Mouse (Mus musculus): Measurements from ENCODE around the gene Bicc1.
"Not testable (repeated sequence)": the region's sequence is repeated elsewhere in the genome, so short reads cannot be mapped to it uniquely, and the experiment has no call there.

Gene Bicc1

DNA sequence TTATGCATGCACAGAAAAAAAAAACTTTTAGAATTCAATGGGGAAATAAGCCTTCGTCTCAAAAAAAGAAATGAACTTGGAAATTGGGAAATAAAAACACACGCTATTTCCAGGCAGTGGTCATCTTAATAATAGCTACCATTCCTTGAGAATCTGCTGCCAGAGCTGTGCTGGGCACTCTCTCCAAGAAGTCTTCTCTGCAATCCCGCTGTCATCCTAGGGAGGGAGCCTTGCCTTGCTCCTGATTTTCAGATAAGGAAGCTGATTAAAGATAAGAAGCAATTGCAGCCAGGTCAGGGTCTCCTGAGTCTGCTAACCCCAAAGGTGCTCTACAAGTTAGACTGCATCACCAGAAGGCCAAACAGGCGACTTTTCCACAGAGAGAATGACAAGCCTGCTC is 161.4 kb downstream of the Bicc1 start:
- no peak for DNase-seq (ENCODE audit: low read depth, low spot score)

- no peak for DNase-seq (ENCODE audit: low read depth, low spot score)
Observed at GRCm38 (mm10) chr10:70996051-70996450, 163.4 kb downstream of the Bicc1 start.

DNA sequence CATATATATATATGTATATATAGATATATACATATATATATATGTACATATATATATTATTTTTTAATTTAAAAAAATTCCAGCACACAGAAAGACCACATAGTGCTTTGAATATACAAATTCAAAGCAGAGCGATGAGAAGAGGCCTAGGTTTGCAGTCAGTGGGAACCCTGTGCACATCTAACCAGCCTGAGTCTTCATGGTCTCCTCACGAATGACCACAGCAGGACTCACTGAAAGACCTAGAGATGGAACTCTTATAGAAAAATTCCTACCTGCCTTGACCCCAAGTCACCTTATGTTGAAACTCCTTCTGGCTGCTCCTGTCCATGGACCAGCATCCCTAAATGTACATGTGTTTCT is 165.4 kb downstream of the Bicc1 start:
- no peak for DNase-seq (ENCODE audit: low read depth, low spot score)

GRCm38 (mm10) chr10:70993497-70994134 is 165.9 kb downstream of the Bicc1 start:
- peak; percentile 77 for DNase-seq (ENCODE audit: low read depth, low spot score)

- no peak for DNase-seq (ENCODE audit: low read depth, low spot score)
Observed at GRCm38 (mm10) chr10:70987396-70987795, 172.1 kb downstream of the Bicc1 start.

GRCm38 (mm10) chr10:70983036-70983670 is 176.3 kb downstream of the Bicc1 start:
- no peak for DNase-seq (ENCODE audit: low read depth, low spot score)

DNA sequence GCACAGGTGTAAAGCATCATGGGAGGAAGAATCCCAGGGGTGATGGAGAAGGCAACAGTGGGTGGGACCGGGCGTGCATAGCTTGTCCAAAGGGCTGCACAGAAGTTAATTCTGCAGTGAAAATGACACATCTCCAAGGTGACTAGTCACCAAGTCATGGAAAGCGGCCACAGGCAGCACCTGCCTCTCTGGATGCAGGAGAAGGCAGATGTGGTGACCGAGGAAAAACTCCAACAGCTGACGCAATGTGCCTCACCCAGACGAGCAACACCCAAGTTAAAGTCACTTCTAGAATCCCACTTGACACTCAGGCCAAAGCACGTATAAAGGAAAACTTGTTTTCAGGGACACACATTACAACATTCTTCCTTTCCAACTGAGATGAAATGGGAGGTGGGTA is 177.3 kb downstream of the Bicc1 start:
- DNase-seq (ENCODE audit: low read depth, low spot score), result no peak

DNA sequence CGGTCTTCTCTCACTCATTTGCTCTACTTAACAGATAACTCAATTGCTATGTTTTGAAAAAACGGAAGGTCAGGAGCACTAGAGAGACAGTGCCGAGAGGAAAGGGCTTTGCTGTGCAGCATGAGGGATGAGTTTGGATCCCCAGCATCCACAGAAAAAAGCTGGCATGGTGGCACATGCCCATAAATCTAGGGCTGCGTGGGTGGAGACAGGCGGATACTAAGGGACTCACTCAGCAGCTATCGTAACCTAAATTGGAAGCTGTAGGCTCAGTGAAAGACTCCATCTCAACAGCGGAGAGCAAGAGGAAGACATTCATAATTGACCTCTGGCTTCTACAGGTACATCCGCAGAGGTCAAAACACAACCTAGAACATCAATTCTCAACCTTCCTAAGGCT is 179.8 kb downstream of the Bicc1 start:
- DNase-seq (ENCODE audit: low read depth, low spot score), result peak; percentile 24

- DNase-seq (ENCODE audit: low read depth, low spot score), result no peak
Observed at GRCm38 (mm10) chr10:70977141-70977540, 182.4 kb downstream of the Bicc1 start.

- no peak for DNase-seq (ENCODE audit: low read depth, low spot score)
Observed at GRCm38 (mm10) chr10:70976633-70977032, 182.9 kb downstream of the Bicc1 start.

- DNase-seq (ENCODE audit: low read depth, low spot score), result no peak
Observed at GRCm38 (mm10) chr10:70971156-70971555, 188.3 kb downstream of the Bicc1 start.

DNA sequence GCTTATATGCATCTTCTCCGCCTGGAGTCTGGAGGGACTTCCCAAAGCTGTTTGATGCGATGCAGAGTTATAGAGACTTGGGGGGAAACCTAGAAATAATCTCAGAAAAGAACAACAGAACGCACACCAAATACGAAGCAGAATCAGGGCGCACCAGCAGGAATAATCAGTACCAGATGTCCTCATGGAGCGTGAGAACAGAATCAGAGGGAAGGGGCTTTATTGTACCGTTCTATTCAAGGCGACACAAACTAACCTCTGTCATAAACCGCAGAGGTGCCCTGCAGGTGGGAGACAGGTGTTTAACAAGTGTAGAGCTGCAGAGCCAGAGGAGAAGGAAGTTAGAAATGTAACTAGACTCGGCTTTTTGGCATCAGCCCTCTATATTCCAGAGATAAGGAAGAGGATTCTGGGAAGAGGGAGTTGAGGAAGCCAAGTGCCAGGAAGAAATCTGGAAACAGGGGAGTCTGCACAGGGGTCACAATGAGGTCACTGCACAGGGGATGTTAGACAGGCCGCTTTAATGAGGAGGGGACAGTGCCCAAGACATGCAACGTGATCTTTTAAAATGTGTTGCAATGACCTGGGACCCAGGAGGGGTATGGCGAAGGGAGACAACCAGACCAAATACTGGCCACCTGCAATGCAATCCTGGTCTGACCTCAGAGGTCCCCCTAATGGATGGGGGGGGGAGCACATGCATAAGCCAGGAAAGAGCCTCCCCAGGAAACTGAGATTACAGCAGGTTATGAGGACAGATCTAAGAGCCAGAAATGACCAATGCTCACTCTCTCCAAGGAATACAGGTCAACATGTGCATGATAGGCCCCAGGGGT is 190.4 kb downstream of the Bicc1 start:
- DNase-seq (ENCODE audit: low read depth, low spot score), result no peak

DNA sequence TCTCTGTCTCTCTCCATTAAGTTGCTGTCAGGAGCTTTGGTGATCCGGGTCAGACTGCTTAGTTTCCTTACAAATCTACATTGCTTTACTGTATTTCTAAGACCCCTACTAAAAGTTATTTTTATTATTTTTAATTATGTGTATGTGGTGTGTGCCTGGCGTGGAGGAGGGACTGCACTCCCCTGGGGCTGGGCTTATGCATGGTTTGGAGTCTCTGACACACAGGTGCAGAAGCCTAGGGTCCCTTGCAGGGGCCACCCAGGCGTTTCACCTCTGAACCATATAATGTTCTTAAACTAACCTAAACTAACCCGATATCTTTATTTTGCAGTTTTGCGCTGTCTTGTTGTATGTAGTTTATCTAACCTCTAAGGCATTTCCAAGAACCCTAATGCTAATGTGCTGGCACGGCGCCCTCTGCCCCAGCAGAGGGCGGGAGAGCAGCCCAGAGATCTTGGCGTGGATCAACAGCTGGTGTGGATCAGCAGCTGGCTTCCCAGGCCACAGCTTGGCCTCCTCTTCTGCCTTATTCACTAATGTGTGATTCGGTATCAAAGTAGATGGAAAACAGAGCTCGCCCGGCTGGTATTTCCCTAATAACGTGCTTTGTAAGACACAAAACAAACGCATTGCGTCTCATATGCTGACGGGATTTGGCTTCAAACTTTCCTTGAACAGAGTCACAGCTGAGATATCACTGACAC is 192.7 kb downstream of the Bicc1 start:
- no peak for DNase-seq (ENCODE audit: low read depth, low spot score)

- no peak for DNase-seq (ENCODE audit: low read depth, low spot score)
Observed at GRCm38 (mm10) chr10:70964706-70965105, 194.8 kb downstream of the Bicc1 start.

DNA sequence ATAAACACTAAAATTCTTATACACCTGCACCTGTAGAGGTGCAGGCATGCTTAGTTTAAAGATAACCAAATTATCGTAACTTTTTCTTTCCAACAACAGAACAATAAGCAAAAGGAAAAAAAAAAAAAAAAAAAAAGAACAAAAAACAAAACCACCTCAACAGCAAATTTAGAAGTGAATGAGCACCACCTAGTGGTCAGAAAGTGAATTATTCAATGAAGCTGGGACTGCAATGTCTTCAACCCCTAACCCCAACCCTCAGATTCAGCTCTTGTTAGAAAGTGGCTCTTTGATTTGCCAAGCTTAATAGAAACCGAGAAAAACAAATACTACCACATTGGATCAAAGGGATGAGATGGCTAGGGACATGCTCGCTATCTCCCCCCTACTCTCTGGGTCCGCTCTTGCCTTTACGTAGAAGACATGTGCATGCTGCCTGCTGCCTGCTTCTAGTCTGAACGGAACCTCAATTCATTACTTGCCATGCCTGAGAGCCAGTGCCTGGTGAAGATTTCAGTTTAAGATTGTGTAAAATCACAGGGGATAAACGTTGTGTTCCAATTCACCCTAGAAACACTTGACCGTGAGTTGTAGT is 195.8 kb downstream of the Bicc1 start:
- no peak for DNase-seq (ENCODE audit: low read depth, low spot score)

- no peak for DNase-seq (ENCODE audit: low read depth, low spot score)
Observed at GRCm38 (mm10) chr10:70961641-70962040, 197.9 kb downstream of the Bicc1 start.

DNA sequence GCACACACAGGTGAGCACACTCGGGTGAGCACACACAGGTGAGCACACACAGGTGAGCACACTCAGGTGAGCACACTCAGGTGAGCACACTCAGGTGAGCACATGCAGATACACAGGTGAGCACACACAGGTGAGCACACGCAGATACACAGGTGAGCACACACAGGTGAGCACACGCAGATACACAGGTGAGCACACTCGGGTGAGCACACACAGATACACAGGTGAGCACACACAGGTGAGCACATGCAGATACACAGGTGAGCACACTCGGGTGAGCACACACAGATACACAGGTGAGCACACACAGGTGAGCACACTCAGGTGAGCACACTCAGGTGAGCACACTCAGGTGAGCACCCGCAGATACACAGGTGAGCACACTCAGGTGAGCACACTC is 199.1 kb downstream of the Bicc1 start:
- not testable (repeated sequence) for DNase-seq (ENCODE audit: low read depth, low spot score)

GRCm38 (mm10) chr10:70952770-70953147 is 206.7 kb downstream of the Bicc1 start:
- no peak for DNase-seq (ENCODE audit: low read depth, low spot score)

DNA sequence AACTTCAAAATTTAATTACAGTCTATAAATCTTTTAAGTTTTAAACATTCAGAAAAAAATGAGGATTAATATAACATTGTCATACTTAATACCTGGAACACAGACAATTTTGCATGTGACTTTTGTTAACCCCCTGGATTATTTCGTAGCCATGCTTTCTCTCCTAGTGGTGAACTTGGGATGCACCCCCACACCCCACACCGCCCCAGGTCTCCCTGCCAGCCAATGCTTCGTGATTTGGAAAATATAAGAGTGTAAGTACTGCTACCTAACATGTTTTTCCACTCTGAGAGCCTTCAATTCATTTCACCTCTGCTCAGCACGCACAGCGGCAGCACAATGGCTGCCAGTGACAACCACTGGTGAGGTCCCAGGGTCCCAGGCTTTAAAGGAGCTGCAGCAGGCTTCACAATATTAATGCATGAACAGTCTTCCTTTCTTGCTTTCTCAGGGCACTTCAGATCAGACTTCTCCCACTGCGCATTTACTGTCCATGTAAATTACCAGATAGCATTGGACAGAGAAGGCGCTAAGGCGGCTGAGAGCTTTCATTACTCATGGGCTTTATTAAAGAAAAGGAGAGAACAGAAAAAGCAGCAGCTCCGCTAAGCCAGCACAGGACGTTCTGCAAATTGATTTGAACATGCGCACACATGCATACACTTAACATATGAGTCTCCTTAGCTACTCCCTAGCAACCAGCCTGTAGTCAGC is 207.3 kb downstream of the Bicc1 start:
- DNase-seq (ENCODE audit: low read depth, low spot score), result peak; percentile 70

DNA sequence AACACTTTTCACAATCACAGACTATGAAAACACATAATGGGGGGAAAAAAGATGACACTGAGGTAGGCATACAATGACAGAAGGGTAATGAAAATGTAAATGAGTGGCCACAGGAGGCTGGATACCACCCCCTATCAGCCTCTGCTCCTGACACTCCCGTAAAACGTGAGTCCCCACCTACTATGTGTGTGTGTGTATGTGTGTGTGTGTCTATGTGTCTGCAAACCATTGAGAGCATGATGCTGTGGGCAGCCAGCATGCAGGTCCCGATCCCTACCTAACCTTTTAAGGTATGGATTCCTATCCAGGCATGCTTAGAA is 209.4 kb downstream of the Bicc1 start:
- no peak for DNase-seq (ENCODE audit: low read depth, low spot score)

Measured in telencephalon, adult 2 months (tissue).